Mouse (Mus musculus): Measurements from ENCODE around the gene Igfals. TPM values are rescaled to one million over a fixed set of nuclear protein-coding genes. Genes with fewer than 3 reads are reported as not detected.

The Igfals gene
- polyA plus RNA-seq, 1 experiment, result not detected

DNA sequence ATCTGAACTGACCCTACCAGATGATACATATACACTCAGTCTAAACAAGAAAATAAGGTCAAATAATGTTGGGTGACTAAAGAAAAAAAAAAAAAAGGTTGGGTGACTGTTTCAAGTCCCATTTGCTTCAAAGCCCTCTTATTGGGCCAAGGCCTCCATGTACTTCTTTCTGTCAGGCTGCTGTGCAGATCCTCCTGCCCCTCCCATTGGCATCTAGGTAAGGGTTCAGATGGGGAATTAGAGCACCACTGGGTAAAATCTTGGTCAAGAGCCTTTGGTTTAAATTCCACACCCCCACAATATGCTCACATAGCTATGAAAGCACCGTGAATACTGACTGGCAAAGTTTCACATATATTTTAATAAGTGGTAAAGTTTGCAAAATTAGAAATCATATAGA lies 57.4 kb downstream of the Igfals start:
- Histone ChIP-seq H3K4me1 (ENCODE audit: control insufficient read depth, insufficient read depth, low read length) (no peaks in the 10 kb centered on the region), H3K27ac (ENCODE audit: control insufficient read depth, insufficient read depth, low read depth, low read length, poor library complexity) (no peak overlapping the region), H3K4me3 (replicated peaks; ENCODE audit: control insufficient read depth, low read depth, low read length) (no peak overlapping the region)
- 88% methylated on average over 1 of the region's 1 CpGs for WGBS
- TF ChIP-seq POLR2A (IDR thresholded peaks at IDR 0.05; ENCODE audit: borderline replicate concordance, control insufficient read depth, low read depth, low read length) (no peak), CTCF (IDR thresholded peaks at IDR 0.05; ENCODE audit: control insufficient read depth, insufficient read depth, low read length) (no peak)

DNA sequence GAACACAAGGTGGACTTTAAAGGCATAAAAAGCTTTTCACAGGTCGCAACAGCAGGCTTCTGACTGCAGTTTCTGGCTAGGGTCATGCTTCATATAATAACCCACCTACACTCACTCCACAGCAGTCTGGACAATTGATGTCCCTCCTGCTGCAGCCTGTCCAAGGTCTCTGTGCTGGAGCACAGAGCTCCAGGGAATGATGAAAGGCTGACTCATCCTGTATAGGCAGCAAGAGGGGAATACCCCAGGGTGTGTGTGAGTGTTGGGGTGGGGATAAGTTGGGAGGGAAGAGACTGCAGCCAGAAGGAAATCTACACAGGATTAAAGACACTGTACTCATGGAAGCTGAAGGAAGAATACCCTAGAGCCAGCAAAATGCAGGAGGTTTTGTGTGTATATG lies 63.7 kb downstream of the Igfals start:
- H3K27ac ChIP-seq (ENCODE audit: control insufficient read depth, insufficient read depth, low read depth, low read length, poor library complexity), result no peak overlapping the region
- WGBS, result 81% methylated on average over 1 of the region's 1 CpGs
- TF ChIP-seq POLR2A (IDR thresholded peaks at IDR 0.05; ENCODE audit: borderline replicate concordance, control insufficient read depth, low read depth, low read length), result no peak
- no peak for TF ChIP-seq CTCF (IDR thresholded peaks at IDR 0.05; ENCODE audit: control insufficient read depth, insufficient read depth, low read length)
- no peaks in the 10 kb centered on the region for H3K4me1 ChIP-seq (ENCODE audit: control insufficient read depth, insufficient read depth, low read length)
- no peak overlapping the region for H3K4me3 ChIP-seq (replicated peaks; ENCODE audit: control insufficient read depth, low read depth, low read length)

Other genes with a start within 250 kb of the Igfals start
- gene Tsc2, start 233.4 kb upstream of the Igfals start, polyA plus RNA-seq (2011; ENCODE audit: insufficient read depth, insufficient read length, low replicate concordance, missing spikeins), result 38.1 and 92.1 TPM in 2 replicates
- 4.6 and 6.5 TPM in 2 replicates for gene Nthl1, start 233.3 kb upstream of the Igfals start, polyA plus RNA-seq (2011; ENCODE audit: insufficient read depth, insufficient read length, low replicate concordance, missing spikeins)
- gene Slc9a3r2, start 215.7 kb upstream of the Igfals start, polyA plus RNA-seq (2011; ENCODE audit: insufficient read depth, insufficient read length, low replicate concordance, missing spikeins), result 5.2 and 5.9 TPM in 2 replicates
- gene Npw, start 207.5 kb upstream of the Igfals start, polyA plus RNA-seq (2011; ENCODE audit: insufficient read depth, insufficient read length, low replicate concordance, missing spikeins), result not detected in 2 replicates
- 19.6 and 29.3 TPM in 2 replicates for gene Zfp598, start 196.3 kb upstream of the Igfals start, polyA plus RNA-seq (2011; ENCODE audit: insufficient read depth, insufficient read length, low replicate concordance, missing spikeins)
- gene Syngr3, start 176.0 kb upstream of the Igfals start, polyA plus RNA-seq (2011; ENCODE audit: insufficient read depth, insufficient read length, low replicate concordance, missing spikeins), result not detected in 2 replicates
- gene Gfer, start 169.8 kb upstream of the Igfals start, polyA plus RNA-seq (2011; ENCODE audit: insufficient read depth, insufficient read length, low replicate concordance, missing spikeins), result 19.3 and 42.9 TPM in 2 replicates
- 2.1 and 2.5 TPM in 2 replicates for gene Noxo1, start 169.8 kb upstream of the Igfals start, polyA plus RNA-seq (2011; ENCODE audit: insufficient read depth, insufficient read length, low replicate concordance, missing spikeins)
- 19.4 and 28.1 TPM in 2 replicates for gene Tbl3, start 158.3 kb upstream of the Igfals start, polyA plus RNA-seq (2011; ENCODE audit: insufficient read depth, insufficient read length, low replicate concordance, missing spikeins)
- not detected in 2 replicates for gene Rnf151, start 147.9 kb upstream of the Igfals start, polyA plus RNA-seq (2011; ENCODE audit: insufficient read depth, insufficient read length, low replicate concordance, missing spikeins)
- gene Rps2, start 147.9 kb upstream of the Igfals start, polyA plus RNA-seq (2011; ENCODE audit: insufficient read depth, insufficient read length, low replicate concordance, missing spikeins), result 828 and 1,146 TPM in 2 replicates
- 150 and 172 TPM in 2 replicates for gene Ndufb10, start 141.5 kb upstream of the Igfals start, polyA plus RNA-seq (2011; ENCODE audit: insufficient read depth, insufficient read length, low replicate concordance, missing spikeins)
- 2.5 TPM in 1 of 2 replicates, not detected in the other for gene Rpl3l, start 138.2 kb upstream of the Igfals start, polyA plus RNA-seq (2011; ENCODE audit: insufficient read depth, insufficient read length, low replicate concordance, missing spikeins)
- 106 and 309 TPM in 2 replicates for gene Msrb1, start 129.4 kb upstream of the Igfals start, polyA plus RNA-seq (2011; ENCODE audit: insufficient read depth, insufficient read length, low replicate concordance, missing spikeins)
- gene Hs3st6, start 113.0 kb upstream of the Igfals start, polyA plus RNA-seq (2011; ENCODE audit: insufficient read depth, insufficient read length, low replicate concordance, missing spikeins), result 2.2 TPM in 1 of 2 replicates, not detected in the other
- gene Meiob, start 61.7 kb upstream of the Igfals start, polyA plus RNA-seq (2011; ENCODE audit: insufficient read depth, insufficient read length, low replicate concordance, missing spikeins), result 0.77 TPM in 1 of 2 replicates, not detected in the other
- 92.4 and 146 TPM in 2 replicates for gene Hagh, start 25.9 kb upstream of the Igfals start, polyA plus RNA-seq (2011; ENCODE audit: insufficient read depth, insufficient read length, low replicate concordance, missing spikeins)
- 51.5 and 67.1 TPM in 2 replicates for gene Fahd1, start 15.6 kb upstream of the Igfals start, polyA plus RNA-seq (2011; ENCODE audit: insufficient read depth, insufficient read length, low replicate concordance, missing spikeins)
- 34.2 and 45.6 TPM in 2 replicates for gene Nubp2, start 20.4 kb downstream of the Igfals start, polyA plus RNA-seq (2011; ENCODE audit: insufficient read depth, insufficient read length, low replicate concordance, missing spikeins)
- 37.8 and 47.2 TPM in 2 replicates for gene Spsb3, start 20.6 kb downstream of the Igfals start, polyA plus RNA-seq (2011; ENCODE audit: insufficient read depth, insufficient read length, low replicate concordance, missing spikeins)
- 8.2 and 35.6 TPM in 2 replicates for gene Eme2, start 29.1 kb downstream of the Igfals start, polyA plus RNA-seq (2011; ENCODE audit: insufficient read depth, insufficient read length, low replicate concordance, missing spikeins)
- gene Mrps34, start 29.1 kb downstream of the Igfals start, polyA plus RNA-seq (2011; ENCODE audit: insufficient read depth, insufficient read length, low replicate concordance, missing spikeins), result 23.4 and 43.9 TPM in 2 replicates
- 51.7 and 64.3 TPM in 2 replicates for gene Nme3, start 30.5 kb downstream of the Igfals start, polyA plus RNA-seq (2011; ENCODE audit: insufficient read depth, insufficient read length, low replicate concordance, missing spikeins)
- 51.0 and 96.3 TPM in 2 replicates for gene Mapk8ip3, start 71.0 kb downstream of the Igfals start, polyA plus RNA-seq (2011; ENCODE audit: insufficient read depth, insufficient read length, low replicate concordance, missing spikeins)
- gene Jpt2, start 94.7 kb downstream of the Igfals start, polyA plus RNA-seq (2011; ENCODE audit: insufficient read depth, insufficient read length, low replicate concordance, missing spikeins), result 12.2 and 31.5 TPM in 2 replicates
- 9.1 and 15.8 TPM in 2 replicates for gene Cramp1l, start 149.8 kb downstream of the Igfals start, polyA plus RNA-seq (2011; ENCODE audit: insufficient read depth, insufficient read length, low replicate concordance, missing spikeins)
- gene Ift140, start 150.1 kb downstream of the Igfals start, polyA plus RNA-seq (2011; ENCODE audit: insufficient read depth, insufficient read length, low replicate concordance, missing spikeins), result 65.1 and 72.5 TPM in 2 replicates
- 2.5 and 4.6 TPM in 2 replicates for gene Tmem204, start 217.6 kb downstream of the Igfals start, polyA plus RNA-seq (2011; ENCODE audit: insufficient read depth, insufficient read length, low replicate concordance, missing spikeins)
- 19.5 and 30.4 TPM in 2 replicates for gene Telo2, start 250.0 kb downstream of the Igfals start, polyA plus RNA-seq (2011; ENCODE audit: insufficient read depth, insufficient read length, low replicate concordance, missing spikeins)

Measured in bone marrow, adult 2 months (tissue).